Mouse (Mus musculus) heart, postnatal 10 days (tissue): ENCODE measurements at regions not wholly inside any gene's neighbourhood (a gene's known extent, or its start where the extent isn't known, plus 50 kb on each side); places are given as distances from the start of the nearest gene placed in this dataset.
A peak's percentile ranks its signal among the peaks of the same experiment; 100 is the strongest.

Source experiments
- DNase-seq, 2 experiments: peaks; one replicate each; pipeline ENCODE4 v3.0.0; 2021
- intact Hi-C: fragments of 180-260 bp; cut with DNase I; formaldehyde crosslinking; loops from one replicate; pipeline ENCODE4 v1.15.1; 2025

DNA sequence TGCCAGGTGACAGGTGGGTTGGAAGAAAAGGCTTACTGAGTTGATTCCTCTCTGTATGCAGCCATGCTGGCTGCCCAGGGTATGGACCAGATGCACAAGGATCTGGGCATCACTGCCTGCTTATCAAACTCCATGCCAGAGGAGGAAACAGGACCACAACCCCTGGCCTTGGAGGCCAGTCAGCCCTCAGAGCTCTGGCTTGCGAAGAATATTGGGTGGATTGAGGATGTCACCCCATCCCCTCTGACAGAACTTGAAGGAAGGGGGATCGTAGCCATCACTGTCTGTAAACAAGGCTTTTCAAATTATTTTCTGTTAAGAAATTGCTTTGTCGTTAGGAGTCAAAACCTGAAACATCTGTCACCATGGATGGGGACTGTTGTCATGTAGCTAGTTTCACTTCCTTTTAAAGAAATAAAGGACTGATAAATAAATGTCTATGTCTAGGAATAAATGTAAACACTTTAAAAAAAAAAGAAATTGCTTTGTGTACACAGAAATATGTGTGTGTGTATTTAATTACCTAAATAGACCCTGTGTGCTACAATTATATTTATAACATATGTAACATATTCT lies 55.0 kb upstream of the Tbl1xr1 start:
- intact Hi-C loops, result no loop called here
- DNase-seq, result no peak

DNA sequence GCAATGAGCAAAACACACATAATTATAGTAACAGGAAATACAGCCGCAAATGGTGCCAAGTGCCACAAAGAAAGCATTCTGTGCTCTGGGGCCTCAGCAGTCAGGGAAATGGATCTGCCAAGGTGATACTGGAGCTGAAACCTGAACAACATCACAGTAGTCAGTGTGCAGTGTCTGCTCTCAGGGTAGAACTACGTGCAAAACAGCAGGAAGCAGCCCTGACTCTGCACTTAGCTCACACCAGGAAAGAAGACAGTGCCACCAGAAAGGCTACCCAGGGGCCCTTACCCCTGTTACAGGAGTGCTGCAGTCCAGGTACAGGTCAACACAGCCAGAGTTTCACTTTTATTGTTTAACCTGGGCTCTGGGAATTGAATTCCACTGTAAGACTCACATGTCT lies 54.0 kb upstream of the Tbl1xr1 start:
- intact Hi-C loops, result no loop called here
- no peak for DNase-seq

DNA sequence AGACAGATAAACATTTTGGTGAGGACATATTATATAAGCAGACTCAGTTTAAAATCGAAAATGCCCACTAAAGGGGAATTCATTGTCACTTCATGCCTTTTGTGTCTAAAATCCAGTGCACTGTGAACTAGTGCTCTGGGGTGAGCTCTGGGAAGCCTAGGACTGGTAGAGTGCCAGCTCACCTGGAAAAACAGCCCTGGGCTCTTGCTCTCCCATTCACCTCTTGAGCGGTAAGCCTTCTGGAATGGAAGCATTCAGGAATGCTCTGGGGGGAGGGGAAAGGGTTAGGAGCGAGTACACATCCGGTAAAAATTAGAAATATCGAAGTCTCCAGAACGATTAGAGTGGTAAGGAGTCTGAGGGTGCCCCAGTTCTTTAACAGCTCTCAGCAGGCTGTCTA lies 53.4 kb upstream of the Tbl1xr1 start:
- no peak for DNase-seq

DNA sequence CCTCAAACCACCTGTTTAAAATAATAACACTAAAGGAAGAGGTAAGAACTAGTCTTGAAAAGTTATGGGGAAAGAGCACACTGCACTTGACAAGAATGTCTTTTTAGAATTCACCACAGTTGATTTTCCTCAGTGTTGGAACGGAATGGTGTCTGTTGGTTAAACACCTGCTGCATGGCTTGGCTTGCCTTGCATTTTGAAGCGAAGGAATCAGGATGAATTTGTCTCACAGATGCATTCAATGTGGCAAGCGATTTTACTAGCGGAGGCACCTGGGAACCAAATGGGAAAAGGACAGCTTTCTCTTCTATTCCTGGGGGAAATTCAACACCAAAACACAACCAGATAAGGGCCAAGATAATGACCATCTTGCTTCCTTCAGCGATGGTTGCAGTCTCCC lies 52.9 kb upstream of the Tbl1xr1 start:
- intact Hi-C loops, result no loop called here

More for the DNA sequence above, 53.4 kb upstream of the Tbl1xr1 start:
- intact Hi-C loops, result no loop called here

DNA sequence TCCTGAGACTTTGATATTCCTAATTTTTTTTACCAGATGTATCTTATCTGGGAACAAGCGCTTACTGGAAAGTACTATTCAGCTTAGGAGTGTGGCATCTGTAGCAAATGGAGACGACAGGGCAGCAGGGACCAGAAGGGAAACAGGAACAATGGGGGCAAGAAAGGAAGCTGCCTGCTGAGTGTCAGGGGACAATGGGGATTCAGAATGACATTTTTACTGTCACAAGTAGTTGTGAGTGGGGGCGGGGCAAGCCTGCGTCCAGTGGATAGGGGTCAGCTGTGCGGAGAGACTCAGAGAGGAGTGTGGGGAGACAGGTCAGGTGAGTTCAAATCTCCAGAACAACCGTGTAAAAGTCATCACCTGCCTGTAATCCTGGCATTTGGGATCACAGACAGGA lies 52.3 kb upstream of the Tbl1xr1 start:
- peak in 1 of 2 experiments; percentile 28 for DNase-seq
- intact Hi-C loops, result no loop called here

More for the DNA sequence above, 52.9 kb upstream of the Tbl1xr1 start:
- no peak for DNase-seq

DNA sequence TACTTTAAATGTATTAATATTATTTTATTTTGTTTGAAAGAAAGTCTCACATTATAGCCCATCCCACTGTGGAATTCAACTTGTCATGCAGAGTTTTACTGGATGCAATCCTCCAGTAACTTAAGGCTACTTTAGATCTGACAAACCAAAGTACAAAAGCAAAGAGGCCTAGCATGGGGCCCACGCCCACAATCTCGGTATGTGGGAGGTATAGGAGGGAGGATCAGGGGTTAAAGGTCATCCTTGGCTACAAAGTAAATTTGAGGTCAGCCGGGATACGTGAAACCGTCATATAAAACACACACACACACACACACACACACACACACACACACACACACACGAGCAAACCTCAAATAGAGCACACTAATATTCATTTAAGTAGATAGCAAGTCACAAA lies 51.3 kb upstream of the Tbl1xr1 start:
- no peak for DNase-seq
- intact Hi-C loops, result loop anchor here (1.0 kb wide), 1 partner anchor 8 kb away; no protein-coding TSS in a partner anchor

DNA sequence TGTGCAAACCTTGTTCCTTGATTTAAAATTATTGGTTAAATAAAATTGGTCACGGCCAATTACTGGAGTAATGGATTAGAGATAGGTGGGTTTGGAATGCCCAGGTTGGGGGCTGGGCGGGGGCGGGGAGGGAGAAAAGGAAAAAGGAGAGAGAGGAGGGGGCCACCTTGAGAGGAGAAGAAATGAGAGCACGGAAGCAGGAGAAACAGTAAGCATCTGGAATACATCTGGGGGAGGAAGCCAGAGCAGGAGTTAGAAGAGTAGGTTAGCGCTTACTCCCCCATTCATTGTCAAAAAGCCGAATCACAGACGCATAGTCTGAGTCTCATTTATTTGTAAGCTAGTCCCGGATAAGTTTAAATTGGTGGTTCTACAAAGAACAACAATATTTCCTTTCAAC lies 50.8 kb upstream of the Tbl1xr1 start:
- DNase-seq, result no peak
- intact Hi-C loops, result loop anchor here (1.0 kb wide), 1 partner anchor 8 kb away; no protein-coding TSS in a partner anchor
